Mouse (Mus musculus) heart, postnatal 0 days (tissue): ENCODE measurements at regions not wholly inside any gene's neighbourhood (a gene's known extent, or its start where the extent isn't known, plus 50 kb on each side); places are given as distances from the start of the nearest gene placed in this dataset.

Experiments
- ATAC-seq: fragments of 200-750 bp; cut with Nextera tagmentation; 2 replicates; pipeline ENCODE4 v1.8.0; 2017; ENCODE audit warnings: low read depth, moderate number of reproducible peaks, moderate library complexity; ENCODE audit not compliant: insufficient read depth
- DNase-seq: peaks from one replicate; pipeline ENCODE4 v3.0.0-alpha.2; 2016; ENCODE audit warnings: low spot score
- H3K27ac ChIP-seq: fragments of 300-500 bp; sonication (generic); 2 replicates; pipeline ENCODE4 v1.5.1; 2014; ENCODE audit warnings: low read depth, mild to moderate bottlenecking
- H3K27me3 ChIP-seq: fragments of 300-500 bp; sonication (generic); 2 replicates; pipeline ENCODE4 v1.6.1; 2014; ENCODE audit warnings: low read length, mixed read lengths; ENCODE audit not compliant: control insufficient read depth, insufficient read depth
- H3K36me3 ChIP-seq: fragments of 300-500 bp; sonication (generic); replicated peaks from 2 replicates; pipeline ENCODE4 v1.6.1; 2014; ENCODE audit warnings: low read length, mixed read lengths; ENCODE audit not compliant: control insufficient read depth, insufficient read depth
- H3K4me1 ChIP-seq: fragments of 300-500 bp; sonication (generic); 2 replicates; pipeline ENCODE4 v1.6.1; 2014; ENCODE audit warnings: antibody characterized with exemption; ENCODE audit not compliant: control insufficient read depth, insufficient read depth
- H3K4me2 ChIP-seq: fragments of 300-500 bp; sonication (generic); 2 replicates; pipeline ENCODE4 v1.6.1; 2014; ENCODE audit warnings: low read depth, mild to moderate bottlenecking, low read length, moderate library complexity
- H3K4me3 ChIP-seq: fragments of 300-500 bp; sonication (generic); 2 replicates; pipeline ENCODE4 v1.5.1; 2014; ENCODE audit warnings: low read depth, low read length
- H3K9ac ChIP-seq: fragments of 300-500 bp; sonication (generic); replicated peaks from 2 replicates; pipeline ENCODE4 v1.6.1; 2014; ENCODE audit warnings: low read depth, low read length, mixed read lengths
- H3K9me3 ChIP-seq: fragments of 300-500 bp; sonication (generic); replicated peaks from 2 replicates; pipeline ENCODE4 v1.6.1; 2016; ENCODE audit warnings: low read length; ENCODE audit not compliant: control insufficient read depth
- CTCF ChIP-seq: IDR thresholded peaks from 2 replicates; pipeline ENCODE4 v1.5.1; 2016; ENCODE audit warnings: antibody characterized with exemption, control low read depth, low read depth
- EP300 ChIP-seq: IDR thresholded peaks from 2 replicates; pipeline ENCODE4 v1.6.1; 2016; ENCODE audit warnings: antibody characterized with exemption, low read depth
- WGBS: fragments of 180-500 bp; shearing (Covaris S2); extraction: QIAGEN DNeasy Blood & Tissue Kit; methylation state at CpG from one replicate; pipeline ENCODE4 v1.1.7; 2014; 5-methylcytosine and 5-hydroxymethylcytosine counted together

DNA sequence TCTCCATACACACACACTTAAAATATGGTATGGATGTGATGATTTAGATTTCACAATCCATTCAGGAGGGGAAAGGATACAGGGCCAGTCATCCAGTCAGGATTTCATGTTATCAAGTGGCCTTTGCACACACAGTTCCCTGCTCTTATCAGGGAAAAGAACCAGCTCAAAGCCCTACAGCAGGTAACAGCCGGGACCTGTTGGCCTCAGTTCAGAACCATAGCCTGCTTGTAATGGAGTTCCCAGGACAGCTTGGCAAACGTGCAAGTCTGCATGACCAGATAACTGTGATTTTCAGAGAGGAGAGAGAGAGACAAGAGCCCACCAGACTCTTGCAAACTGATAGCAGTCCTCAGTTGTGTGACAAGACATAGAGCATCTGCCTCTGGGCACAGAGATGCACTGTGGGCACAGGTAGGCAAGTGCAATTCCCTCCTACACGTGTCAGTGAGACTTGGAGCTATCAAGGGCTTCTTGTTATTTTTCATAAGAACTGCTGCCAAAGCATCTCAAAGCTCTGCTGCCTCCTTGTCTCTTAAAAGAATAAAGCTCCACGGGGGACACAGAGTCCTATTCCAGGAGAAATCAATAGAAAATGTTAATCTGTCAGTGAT lies 74.9 kb upstream of the Peli1 start:
- no peak overlapping the region for H3K4me2 ChIP-seq
- no peaks in the 10 kb centered on the region for H3K36me3 ChIP-seq
- no peak for TF ChIP-seq CTCF
- TF ChIP-seq EP300 = no peak
- peaks cover 26% of the 10 kb centered on the region for H3K4me1 ChIP-seq
- DNase-seq (no peak), ATAC-seq (no peak)
- no peaks in the 10 kb centered on the region for H3K9me3 ChIP-seq
- peak overlapping the region; percentile 55 for H3K27ac ChIP-seq
- no peak overlapping the region for H3K9ac ChIP-seq
- H3K27me3 ChIP-seq = no peaks in the 10 kb centered on the region
- WGBS = 19% methylated on average over 4 of the region's 4 CpGs
- H3K4me3 ChIP-seq = no peak overlapping the region

DNA sequence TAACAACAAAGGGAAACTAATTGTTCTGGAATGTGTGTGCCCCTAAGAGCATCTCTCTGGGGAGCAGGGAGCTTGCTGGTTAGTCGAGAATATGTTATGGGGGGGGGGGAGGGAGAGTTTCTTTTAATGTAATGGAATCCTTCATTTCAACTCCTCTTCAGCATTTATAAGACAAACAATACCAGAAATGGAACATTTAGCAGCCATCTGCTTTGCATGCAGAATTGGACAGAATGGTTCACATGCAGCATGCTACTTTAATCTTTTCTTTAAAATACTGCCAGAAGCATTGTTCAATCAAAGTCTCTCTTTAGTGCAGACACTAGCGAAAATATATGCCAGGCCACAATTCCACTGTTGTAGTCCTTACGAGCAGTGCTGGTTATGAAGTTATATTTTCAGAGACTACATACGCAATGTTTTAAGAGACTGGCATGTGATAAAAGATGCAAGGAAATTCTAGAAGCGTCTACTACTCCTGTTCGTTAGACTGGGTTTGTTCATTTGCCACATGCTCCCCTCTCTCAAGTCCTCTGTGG lies 74.2 kb upstream of the Peli1 start:
- WGBS = 66% methylated on average over 6 of the region's 6 CpGs
- Histone ChIP-seq H3K4me1 (peaks cover 26% of the 10 kb centered on the region), H3K27ac (no peak overlapping the region), H3K9ac (no peak overlapping the region), H3K36me3 (no peaks in the 10 kb centered on the region), H3K4me2 (no peak overlapping the region), H3K9me3 (no peaks in the 10 kb centered on the region), H3K27me3 (no peaks in the 10 kb centered on the region), H3K4me3 (no peak overlapping the region)
- DNase-seq (no peak), ATAC-seq (no peak)
- no peak for TF ChIP-seq CTCF
- TF ChIP-seq EP300 = no peak

DNA sequence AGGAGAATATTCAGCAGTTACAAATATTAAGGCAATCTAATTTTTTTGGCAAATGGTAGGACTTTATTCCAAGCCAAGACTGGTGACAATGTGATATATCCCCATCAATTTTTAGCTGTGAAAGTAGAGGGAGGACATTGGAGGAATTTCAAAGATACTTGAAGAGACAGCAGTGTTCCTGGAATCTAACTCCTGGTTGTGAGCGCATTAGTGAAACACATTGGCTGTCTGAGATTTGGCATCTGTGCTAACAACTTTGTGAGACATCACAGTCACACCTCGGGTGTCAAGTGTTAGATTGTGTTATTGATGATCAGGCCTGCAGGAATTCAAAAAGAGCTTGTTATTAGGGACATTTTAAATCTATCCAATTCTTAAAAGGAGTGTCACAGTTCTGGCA lies 71.3 kb upstream of the Peli1 start:
- H3K27ac ChIP-seq = no peak overlapping the region
- no peak for DNase-seq
- H3K9me3 ChIP-seq = no peaks in the 10 kb centered on the region
- no peak overlapping the region for H3K4me3 ChIP-seq
- TF ChIP-seq EP300 (no peak), CTCF (no peak)
- no peak overlapping the region for H3K9ac ChIP-seq
- peaks cover 16% of the 10 kb centered on the region for H3K4me1 ChIP-seq
- ATAC-seq = no peak
- WGBS = 58% methylated on average over 2 of the region's 2 CpGs
- no peaks in the 10 kb centered on the region for H3K27me3 ChIP-seq
- H3K4me2 ChIP-seq = no peak overlapping the region
- no peaks in the 10 kb centered on the region for H3K36me3 ChIP-seq

DNA sequence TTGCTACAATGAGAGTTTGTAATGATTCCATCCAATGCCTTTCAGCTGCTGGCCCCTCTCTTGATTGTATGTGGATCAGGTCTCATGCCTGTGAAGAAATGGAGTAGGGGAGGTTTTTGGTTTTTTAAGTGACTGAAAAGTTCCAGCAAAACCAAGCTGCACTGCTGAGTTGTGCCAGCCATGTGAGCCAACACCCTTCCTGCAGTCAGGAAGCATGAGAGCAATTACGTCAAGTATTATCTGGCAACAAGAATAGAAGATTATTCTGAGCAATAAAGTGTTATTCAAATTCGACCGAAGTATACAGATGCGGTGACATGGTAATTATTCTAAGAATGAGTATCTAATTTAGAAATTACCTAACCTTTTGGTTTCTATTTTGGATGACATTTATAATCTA lies 67.0 kb upstream of the Peli1 start:
- H3K27me3 ChIP-seq = no peaks in the 10 kb centered on the region
- no peak overlapping the region for H3K9ac ChIP-seq
- H3K4me3 ChIP-seq = no peak overlapping the region
- no peaks in the 10 kb centered on the region for H3K4me1 ChIP-seq
- DNase-seq = no peak
- ATAC-seq = no peak
- no peaks in the 10 kb centered on the region for H3K9me3 ChIP-seq
- WGBS = 24% methylated on average over 4 of the region's 4 CpGs
- TF ChIP-seq EP300 = no peak
- TF ChIP-seq CTCF = no peak
- H3K27ac ChIP-seq = 0 out of 2 replicates have a peak overlapping the region, but pooled peaks have one; percentile 2
- no peak overlapping the region for H3K4me2 ChIP-seq
- no peaks in the 10 kb centered on the region for H3K36me3 ChIP-seq

DNA sequence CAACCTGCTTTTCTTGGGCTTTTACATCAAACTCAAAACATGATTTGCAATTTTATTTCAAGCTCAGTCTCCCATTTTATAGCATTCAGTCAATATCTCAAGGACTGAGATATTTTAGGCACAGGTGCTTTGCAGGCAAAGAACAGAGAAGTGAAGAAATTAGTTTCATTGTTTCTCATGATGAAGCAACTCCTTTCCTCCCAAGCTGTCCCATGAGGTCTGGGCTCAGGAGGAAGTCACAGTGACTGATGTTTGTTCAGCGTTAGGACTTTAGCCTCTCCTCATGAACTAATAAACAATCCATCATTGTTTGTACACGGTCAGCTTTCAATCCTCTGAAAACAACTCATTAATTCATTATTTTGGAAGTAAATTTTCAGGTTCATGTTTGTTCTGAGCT lies 66.6 kb upstream of the Peli1 start:
- 53% methylated on average over 2 of the region's 2 CpGs for WGBS
- no peak for ATAC-seq

DNA sequence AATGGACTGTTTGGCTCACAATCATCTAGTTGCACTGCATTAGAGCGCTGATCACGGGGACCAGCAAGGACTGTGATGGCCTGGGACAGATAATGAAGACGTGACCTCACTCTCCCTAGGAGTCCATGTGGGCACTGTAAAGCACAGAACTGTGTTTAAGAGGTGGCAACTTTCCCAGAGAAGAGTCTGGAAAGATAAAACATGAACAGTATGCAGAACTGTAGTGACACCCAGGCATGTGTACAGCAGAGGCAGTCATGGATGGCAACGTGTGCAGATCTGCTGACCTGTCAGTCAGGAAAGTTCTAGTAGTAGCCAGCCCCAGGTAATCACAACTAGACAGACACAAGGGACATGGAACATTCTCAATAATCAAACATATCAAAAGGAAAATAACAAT lies 63.8 kb upstream of the Peli1 start:
- WGBS = 64% methylated on average over 4 of the region's 4 CpGs
- no peaks in the 10 kb centered on the region for H3K27me3 ChIP-seq
- no peak overlapping the region for H3K4me2 ChIP-seq
- no peak overlapping the region for H3K9ac ChIP-seq
- H3K4me3 ChIP-seq = no peak overlapping the region
- H3K27ac ChIP-seq = no peak overlapping the region
- ATAC-seq = no peak
- H3K9me3 ChIP-seq = no peaks in the 10 kb centered on the region
- DNase-seq = no peak
- TF ChIP-seq CTCF = no peak
- TF ChIP-seq EP300 = no peak
- no peaks in the 10 kb centered on the region for H3K4me1 ChIP-seq
- H3K36me3 ChIP-seq = no peaks in the 10 kb centered on the region

More for the DNA sequence above, 66.6 kb upstream of the Peli1 start:
- Histone ChIP-seq H3K27ac (no peak overlapping the region; the same call in 1 of the 2 replicates), H3K4me2 (no peak overlapping the region), H3K36me3 (no peaks in the 10 kb centered on the region), H3K4me1 (no peaks in the 10 kb centered on the region), H3K27me3 (no peaks in the 10 kb centered on the region), H3K9ac (no peak overlapping the region), H3K9me3 (no peaks in the 10 kb centered on the region), H3K4me3 (no peak overlapping the region)
- no peak for TF ChIP-seq CTCF
- no peak for TF ChIP-seq EP300
- DNase-seq = no peak
